Mouse (Mus musculus) CH12.LX (cell line): ENCODE measurements around the gene Fkbp11. TPM values are rescaled to one million over a fixed set of nuclear protein-coding genes. Genes with fewer than 3 reads are reported as not detected.

Experiments
- DNase-seq: peaks from one replicate; pipeline ENCODE4 v3.0.0-alpha.2; 2013; ENCODE audit errors: extremely low read depth
- H3K27ac ChIP-seq: 2 replicates; pipeline ENCODE4 v1.5.1; 2012; ENCODE audit warnings: low read depth, mild to moderate bottlenecking, control low read depth, moderate library complexity; ENCODE audit not compliant: insufficient read depth
- H3K27me3 ChIP-seq: replicated peaks from 2 replicates; pipeline ENCODE3; 2012; ENCODE audit warnings: inconsistent platforms
- H3K36me3 ChIP-seq, 2 experiments: replicated peaks in 1 of 2; 2 replicates each; pipeline versions ENCODE3 to v1.6.1; 2012; ENCODE audit warnings: inconsistent platforms in 1 of 2, low read length in 1 of 2, mild to moderate bottlenecking in 1 of 2, mixed read lengths in 1 of 2, moderate library complexity in 1 of 2; ENCODE audit not compliant: control insufficient read depth in 1 of 2, insufficient read depth in 1 of 2
- H3K4me1 ChIP-seq, 2 experiments: 2 replicates each; pipeline ENCODE4 v1.6.1; 2012; ENCODE audit warnings: inconsistent platforms in 1 of 2, moderate library complexity in 1 of 2; ENCODE audit not compliant: insufficient read depth in 2 of 2, control insufficient read depth in 1 of 2
- H3K4me2 ChIP-seq: 2 replicates; pipeline ENCODE4 v1.6.1; 2012; ENCODE audit warnings: low read depth, mild to moderate bottlenecking, control low read depth; ENCODE audit not compliant: poor library complexity, insufficient read depth, severe bottlenecking
- H3K4me3 ChIP-seq, 3 experiments: fragments of 150-350 bp in 1 of 3; sonication (generic) in 1 of 3; replicated peaks in 1 of 3; 2 replicates each; pipeline versions ENCODE3 to v1.5.1; 2011 to 2012; ENCODE audit warnings: low read depth in 2 of 3, low read length in 2 of 3, mild to moderate bottlenecking in 2 of 3, moderate library complexity in 2 of 3, control low read depth in 1 of 3, improper control_type of control experiment in 1 of 3, inconsistent platforms in 1 of 3, mixed read lengths in 1 of 3; ENCODE audit not compliant: poor library complexity in 1 of 3
- H3K79me2 ChIP-seq: replicated peaks from 2 replicates; pipeline ENCODE4 v1.6.1; 2012; ENCODE audit warnings: mild to moderate bottlenecking, moderate library complexity; ENCODE audit not compliant: control insufficient read depth, poor library complexity, insufficient read depth, severe bottlenecking; ENCODE audit errors: extremely low read depth
- H3K9ac ChIP-seq: 2 replicates; pipeline ENCODE4 v1.6.1; 2012; ENCODE audit warnings: low read depth, mild to moderate bottlenecking, control low read depth, moderate library complexity; ENCODE audit not compliant: insufficient read depth
- H3K9me3 ChIP-seq: replicated peaks from 2 replicates; pipeline ENCODE3; 2012; ENCODE audit warnings: low read length, inconsistent platforms, mixed read lengths
- CHD1 ChIP-seq: IDR thresholded peaks from 2 replicates; pipeline ENCODE4 v1.6.1; 2012; ENCODE audit warnings: low read depth, low read length, improper control_type of control experiment, inconsistent platforms
- CHD2 ChIP-seq: IDR thresholded peaks from 2 replicates; pipeline ENCODE4 v1.6.1; 2011; ENCODE audit warnings: low read length, improper control_type of control experiment
- CTCF ChIP-seq, 2 experiments: IDR thresholded peaks in 1 of 2; conservative IDR thresholded peaks in 1 of 2; 2 replicates each; pipeline ENCODE4 v1.5.1; 2011 to 2012; ENCODE audit warnings: low read depth in 2 of 2, low read length in 2 of 2, improper control_type of control experiment in 1 of 2, inconsistent platforms in 1 of 2, mild to moderate bottlenecking in 1 of 2, moderate library complexity in 1 of 2
- E2F4 ChIP-seq: IDR thresholded peaks from 2 replicates; pipeline ENCODE4 v1.6.1; 2011; ENCODE audit warnings: low read depth, low read length, improper control_type of control experiment; ENCODE audit not compliant: insufficient replicate concordance
- ELF1 ChIP-seq: IDR thresholded peaks from 2 replicates; pipeline ENCODE4 v1.6.1; 2014; ENCODE audit warnings: low read depth, mild to moderate bottlenecking, inconsistent platforms, low read length, improper control_type of control experiment
- ETS1 ChIP-seq: conservative IDR thresholded peaks from 2 replicates; pipeline ENCODE4 v1.6.1; 2012; ENCODE audit warnings: low read depth, mild to moderate bottlenecking, inconsistent platforms, low read length, improper control_type of control experiment, moderate library complexity
- GABPA ChIP-seq: IDR thresholded peaks from 2 replicates; pipeline ENCODE4 v1.6.1; 2012; ENCODE audit warnings: low read depth, low read length, improper control_type of control experiment, inconsistent platforms; ENCODE audit not compliant: insufficient replicate concordance
- HCFC1 ChIP-seq: IDR thresholded peaks from 2 replicates; pipeline ENCODE4 v1.6.1; 2012; ENCODE audit warnings: low read depth, mild to moderate bottlenecking, inconsistent platforms, low read length, improper control_type of control experiment
- IRF4 ChIP-seq: IDR thresholded peaks from 2 replicates; pipeline ENCODE4 v1.6.1; 2014; ENCODE audit warnings: low read depth, mild to moderate bottlenecking, inconsistent platforms, low read length, improper control_type of control experiment
- JUN ChIP-seq: IDR thresholded peaks from 2 replicates; pipeline ENCODE4 v1.6.1; 2011; ENCODE audit warnings: low read depth, mild to moderate bottlenecking, low read length, improper control_type of control experiment, moderate library complexity; ENCODE audit not compliant: insufficient read depth
- JUND ChIP-seq: conservative IDR thresholded peaks from 2 replicates; pipeline ENCODE4 v1.6.1; 2011; ENCODE audit warnings: low read depth, low read length, improper control_type of control experiment
- KAT2A ChIP-seq: IDR thresholded peaks from 2 replicates; pipeline ENCODE4 v1.6.1; 2012; ENCODE audit warnings: low read length, improper control_type of control experiment, inconsistent platforms; ENCODE audit not compliant: insufficient replicate concordance
- MAX ChIP-seq: IDR thresholded peaks from 2 replicates; pipeline ENCODE4 v1.6.1; 2011; ENCODE audit warnings: low read length, improper control_type of control experiment
- MAZ ChIP-seq: IDR thresholded peaks from 2 replicates; pipeline ENCODE4 v1.6.1; 2012; ENCODE audit warnings: low read depth, mild to moderate bottlenecking, inconsistent platforms, low read length, improper control_type of control experiment, moderate library complexity
- MEF2A ChIP-seq: IDR thresholded peaks from 2 replicates; pipeline ENCODE4 v1.6.1; 2014; ENCODE audit warnings: low read depth, mild to moderate bottlenecking, inconsistent platforms, low read length, improper control_type of control experiment, borderline replicate concordance
- MXI1 ChIP-seq: IDR thresholded peaks from 2 replicates; pipeline ENCODE4 v1.6.1; 2011; ENCODE audit warnings: mild to moderate bottlenecking, low read depth, low read length, improper control_type of control experiment
- MYC ChIP-seq: IDR thresholded peaks from 2 replicates; pipeline ENCODE4 v1.6.1; 2011; ENCODE audit warnings: low read depth, mild to moderate bottlenecking, improper control_type of control experiment, low read length
- NRF1 ChIP-seq: IDR thresholded peaks from 2 replicates; pipeline ENCODE4 v1.6.1; 2014; ENCODE audit warnings: low read depth, mild to moderate bottlenecking, inconsistent platforms, low read length, improper control_type of control experiment, moderate library complexity
- PAX5 ChIP-seq: IDR thresholded peaks from 2 replicates; pipeline ENCODE4 v1.6.1; 2012; ENCODE audit warnings: low read length, inconsistent platforms, mixed read lengths
- POLR2A ChIP-seq: IDR thresholded peaks from 2 replicates; pipeline ENCODE4 v1.6.1; 2011; ENCODE audit warnings: low read depth, mild to moderate bottlenecking, improper control_type of control experiment, low read length
- POLR2AphosphoS2 ChIP-seq: IDR thresholded peaks from 2 replicates; pipeline ENCODE4 v1.6.1; 2011; ENCODE audit warnings: low read depth, low read length, improper control_type of control experiment
- RAD21 ChIP-seq: IDR thresholded peaks from 2 replicates; pipeline ENCODE4 v1.6.1; 2011; ENCODE audit warnings: low read depth, mild to moderate bottlenecking, low read length, improper control_type of control experiment, moderate library complexity
- RCOR1 ChIP-seq: conservative IDR thresholded peaks from 2 replicates; pipeline ENCODE4 v1.6.1; 2012; ENCODE audit warnings: low read depth, mild to moderate bottlenecking, inconsistent platforms, low read length, improper control_type of control experiment
- SIN3A ChIP-seq: IDR thresholded peaks from 2 replicates; pipeline ENCODE4 v1.6.1; 2012; ENCODE audit warnings: low read length, improper control_type of control experiment, inconsistent platforms
- TBP ChIP-seq: conservative IDR thresholded peaks from 2 replicates; pipeline ENCODE4 v1.6.1; 2011; ENCODE audit warnings: low read depth, low read length, improper control_type of control experiment
- USF1 ChIP-seq: IDR thresholded peaks from 2 replicates; pipeline ENCODE4 v1.6.1; 2014; ENCODE audit warnings: low read depth, mild to moderate bottlenecking, inconsistent platforms, low read length, improper control_type of control experiment
- USF2 ChIP-seq: conservative IDR thresholded peaks from 2 replicates; pipeline ENCODE4 v1.6.1; 2011; ENCODE audit warnings: low read depth, low read length, improper control_type of control experiment
- ZC3H11A ChIP-seq: IDR thresholded peaks from 2 replicates; pipeline ENCODE4 v1.6.1; 2012; ENCODE audit warnings: low read depth, mild to moderate bottlenecking, inconsistent platforms, low read length, improper control_type of control experiment
- ZKSCAN1 ChIP-seq: IDR thresholded peaks from 2 replicates; pipeline ENCODE4 v1.6.1; 2012; ENCODE audit warnings: low read depth, inconsistent platforms, low read length, improper control_type of control experiment, borderline replicate concordance
- ZNF384 ChIP-seq: IDR thresholded peaks from 2 replicates; pipeline ENCODE4 v1.6.1; 2012; ENCODE audit warnings: low read depth, low read length, improper control_type of control experiment, inconsistent platforms
- dilution Hi-C: fragments of 300-500 bp; cut with MboI; formaldehyde crosslinking; loops from 2 replicates; pipeline ENCODE4 v1.14.3; 2020; ENCODE audit warnings: low sequenced_read_pairs; ENCODE audit not compliant: extremely low pct_unique_long_range_greater_than_20kb, extremely low pct_ligation_motif_present
- in situ Hi-C: fragments of 300-500 bp; cut with MboI; formaldehyde crosslinking; loops from 3 replicates; pipeline ENCODE4 v1.14.3; 2019; ENCODE audit warnings: low sequenced_read_pairs, low pct_ligation_motif_present, low pct_unique_long_range_greater_than_20kb, mixed read lengths
- polyA plus RNA-seq: library from polyadenylated mRNA; unstranded; fragments of >175 nt; gene quantifications from 2 replicates; pipeline ENCODE4 v1.2.1, GENCODE M21; 2012; ENCODE audit warnings: low read depth; ENCODE audit not compliant: insufficient read length
- total RNA-seq, 2 experiments: library from RNA; depleted of rRNA; stranded (reverse); fragments of 300-350 nt in 1 of 2; fragments of >200 nt in 1 of 2; gene quantifications; 2 replicates each; pipeline ENCODE4 v1.2.3; 2012 to 2014

The Fkbp11 gene
- total and polyA plus RNA-seq, 3 experiments = 21.0 to 75.0 (median 22.2) TPM

DNA sequence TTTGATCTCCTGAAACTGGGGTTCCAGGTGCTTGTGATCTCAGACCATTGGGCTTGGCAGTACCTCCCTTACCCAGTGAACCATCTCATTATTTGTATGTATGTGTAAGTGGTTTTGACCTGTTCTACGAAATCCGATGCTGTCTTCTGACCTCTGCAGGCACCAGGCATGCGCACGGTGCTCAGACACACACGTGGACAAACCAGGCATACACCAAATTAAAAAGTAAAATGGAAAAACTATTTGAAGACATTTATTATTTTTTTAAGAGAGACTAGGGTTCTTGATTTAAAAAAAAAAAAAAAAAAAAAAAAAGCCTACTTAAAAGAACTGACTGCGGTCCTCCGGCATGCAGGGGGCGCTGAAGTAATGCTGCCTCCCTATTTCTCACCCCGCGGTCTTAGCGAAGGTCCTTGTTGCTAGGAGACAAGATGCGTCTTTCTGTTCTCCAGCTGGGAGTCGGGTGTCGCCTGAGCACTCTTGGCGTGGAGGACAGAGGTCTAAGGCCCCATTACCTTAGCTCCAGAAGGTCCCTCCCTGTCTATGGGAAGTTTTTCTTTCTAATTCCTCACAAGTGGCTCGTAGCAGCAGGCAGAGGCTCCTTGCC lies 20.1 kb downstream of the Fkbp11 start, which contains the start of gene Ccdc65:
TSS of gene Ccdc65 (plus strand) at position 442 of the 607 bp plus-strand sequence.
- peaks cover 63% of the 10 kb centered on the region for H3K27me3 ChIP-seq
- TF ChIP-seq ETS1 (no peak), MYC (peak; percentile 52; the same call in 1 of the 2 replicates), CHD1 (no peak), ZKSCAN1 (no peak), NRF1 (peak; percentile 66), ZC3H11A (no peak), ZNF384 (peak; percentile 100), MXI1 (peak; percentile 95), POLR2A (no peak), HCFC1 (peak; percentile 76), TBP (no peak), GABPA (peak; percentile 73), CHD2 (peak; percentile 14; the same call in 1 of the 2 replicates), KAT2A (0 out of 2 replicates have a peak, but pooled peaks have one; percentile 20), SIN3A (peak; percentile 100), MAX (no peak), RAD21 (peak; percentile 9), JUN (no peak), PAX5 (no peak), CTCF (conservative IDR thresholded peaks at IDR 0.05 in 1 of 2, IDR thresholded peaks at IDR 0.05 in 1 of 2; ENCODE audit: low read depth in 2 of 2, low read length in 2 of 2) (peak; percentile 59 to 91), USF2 (no peak)
- TF ChIP-seq, all 38 proteins: peak for 11
- peaks cover 4 to 16% of the 10 kb centered on the region in 2 experiments; a peak in 3 of 4 replicates for H3K4me1 ChIP-seq
- H3K4me2 ChIP-seq = peak within 1 kb of the TSS; percentile 91
- H3K4me3 ChIP-seq = peak within 1 kb of the TSS; percentile 3 to 36 (median 34)
- peak; percentile 95 for DNase-seq
- dilution Hi-C loops = no loop called here
- H3K9ac ChIP-seq = no peak within 1 kb of the TSS
- H3K36me3 ChIP-seq = no peaks in the 10 kb centered on the region
- in situ Hi-C loops = loop anchor here (5.0 kb wide), 1 partner anchor 36 kb away; no protein-coding TSS in a partner anchor
- no peak within 1 kb of the TSS for H3K27ac ChIP-seq
- H3K79me2 ChIP-seq = no peaks in the 10 kb centered on the region
- peaks cover 7% of the 10 kb centered on the region for H3K9me3 ChIP-seq

DNA sequence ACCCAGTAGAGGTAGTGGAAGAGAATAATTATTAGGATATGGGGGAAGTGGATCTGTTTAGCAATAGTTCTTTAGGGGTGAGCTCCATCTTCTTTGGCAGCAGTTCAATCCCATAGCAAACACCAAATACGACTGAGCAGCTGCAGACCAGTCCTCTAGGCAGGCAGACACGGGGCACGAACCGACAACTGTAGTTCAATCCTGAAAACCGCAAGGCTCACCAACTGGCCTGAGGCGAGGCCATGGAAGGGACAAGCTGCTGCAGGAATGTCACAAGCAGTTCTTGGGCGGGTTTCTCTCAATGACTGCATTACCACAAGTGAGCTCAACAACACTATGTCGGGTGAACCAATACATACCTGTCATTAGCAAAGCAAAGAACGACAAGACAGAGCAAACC lies 23.7 kb downstream of the Fkbp11 start:
- Histone ChIP-seq H3K9ac (no peak overlapping the region), H3K4me3 (no peak overlapping the region), H3K27me3 (peaks cover 86% of the 10 kb centered on the region), H3K36me3 (no peaks in the 10 kb centered on the region), H3K79me2 (no peaks in the 10 kb centered on the region), H3K4me1 (peaks cover 4 to 16% of the 10 kb centered on the region in 2 experiments; a peak in 3 of 4 replicates), H3K4me2 (no peak overlapping the region), H3K27ac (no peak overlapping the region), H3K9me3 (peaks cover 7% of the 10 kb centered on the region)
- in situ Hi-C loops (no loop called here), dilution Hi-C loops (no loop called here)
- no peak for DNase-seq
- TF ChIP-seq USF2 (no peak), USF1 (no peak), JUND (no peak), SIN3A (no peak), IRF4 (no peak), E2F4 (no peak), ELF1 (no peak), MAZ (no peak), JUN (no peak), CHD2 (no peak), MEF2A (no peak), MAX (no peak), POLR2AphosphoS2 (no peak), PAX5 (no peak), RCOR1 (no peak), MXI1 (no peak), ZNF384 (no peak), POLR2A (no peak), ZKSCAN1 (no peak)
- TF ChIP-seq, all 38 proteins: peak for 0
